Mouse (Mus musculus) cortical plate, adult 2 months (tissue): ENCODE measurements around the gene Ak8. TPM values are rescaled to one million over a fixed set of nuclear protein-coding genes. Genes with fewer than 3 reads are reported as not detected.

Experiments
- H3K27ac ChIP-seq: fragments of 200-500 bp; 2 replicates; pipeline ENCODE4 v1.5.1; 2012; ENCODE audit warnings: low read length, control low read depth, inconsistent platforms; ENCODE audit not compliant: insufficient read depth
- H3K4me1 ChIP-seq: fragments of 200-500 bp; 2 replicates; pipeline ENCODE4 v1.6.1; 2011; ENCODE audit warnings: low read length; ENCODE audit not compliant: control insufficient read depth, insufficient read depth
- H3K4me3 ChIP-seq: fragments of 200-500 bp; 2 replicates; pipeline ENCODE4 v1.5.1; 2011; ENCODE audit warnings: mild to moderate bottlenecking, low read length, control low read depth; ENCODE audit not compliant: insufficient read depth
- CTCF ChIP-seq: fragments of 200-500 bp; IDR thresholded peaks from 2 replicates; pipeline ENCODE4 v1.5.1; 2011; ENCODE audit warnings: mild to moderate bottlenecking, control low read depth, low read length; ENCODE audit not compliant: insufficient read depth; ENCODE audit errors: extremely low read depth
- POLR2A ChIP-seq: fragments of 200-500 bp; IDR thresholded peaks from 2 replicates; pipeline ENCODE4 v1.6.1; 2011; ENCODE audit warnings: mild to moderate bottlenecking, low read length, control low read depth; ENCODE audit not compliant: insufficient read depth; ENCODE audit errors: extremely low read depth
- polyA plus RNA-seq: library from polyadenylated mRNA; depleted of rRNA; stranded (reverse); fragments of >200 nt; gene quantifications from 2 replicates; pipeline ENCODE4 v1.2.3, GENCODE M21; 2012

Ak8 gene
- polyA plus RNA-seq, 1 experiment: 2.2 TPM

DNA sequence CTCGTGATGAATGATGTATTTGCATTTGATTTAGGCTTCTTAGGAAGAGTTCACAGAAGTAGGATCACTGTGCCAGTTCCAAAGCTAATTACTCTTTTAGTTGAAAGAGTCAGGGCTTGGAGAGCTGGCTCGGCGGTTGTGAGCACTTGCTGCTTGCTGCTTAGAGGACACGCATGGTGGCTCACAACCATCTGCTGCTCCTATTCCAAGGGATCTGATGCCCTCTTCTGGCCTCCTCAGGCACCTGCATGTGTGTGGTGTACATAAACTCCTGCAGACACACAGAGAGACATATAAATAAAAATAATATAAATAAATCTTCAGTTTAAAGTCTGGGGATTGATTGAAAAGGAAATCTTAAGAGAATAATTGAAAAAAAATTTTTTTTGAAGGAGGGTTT is 81.3 kb downstream of the Ak8 start:
- H3K4me3 ChIP-seq: no peak overlapping the region
- H3K27ac ChIP-seq: no peak overlapping the region
- TF ChIP-seq CTCF: no peak
- no peak for TF ChIP-seq POLR2A
- no peaks in the 10 kb centered on the region for H3K4me1 ChIP-seq

DNA sequence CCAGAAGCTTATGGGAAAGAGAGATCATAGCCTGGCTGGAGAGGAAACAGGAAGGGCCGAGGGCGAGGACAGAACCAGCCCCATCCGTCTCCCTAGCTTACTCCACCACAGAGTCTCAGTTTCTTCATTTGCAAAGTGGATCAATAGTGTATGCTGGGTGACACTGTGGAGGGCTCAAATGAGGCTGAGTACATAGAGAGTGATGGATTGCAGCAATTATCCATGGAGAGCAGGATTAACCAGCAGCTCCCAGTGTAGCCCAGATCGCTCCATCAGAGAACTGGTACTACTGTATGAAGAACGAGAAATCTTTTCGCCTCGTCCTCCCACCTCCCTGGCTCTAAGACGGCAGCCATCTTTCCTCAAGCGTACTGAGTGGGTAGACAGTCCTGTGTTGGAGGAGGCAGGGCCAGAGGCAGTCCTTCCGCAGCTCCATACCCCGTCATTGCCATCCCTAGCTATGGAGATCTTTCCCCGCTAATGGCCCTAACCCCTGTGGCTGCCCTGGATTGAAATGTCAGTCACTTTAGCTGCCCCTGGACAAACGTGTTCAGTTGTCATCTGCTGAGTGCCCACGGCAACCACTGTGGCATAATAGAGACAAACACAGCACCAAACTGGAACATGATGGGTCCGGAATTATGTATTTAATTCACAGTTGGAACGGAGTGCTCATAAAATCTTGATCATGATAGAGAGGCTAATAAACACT is 86.5 kb downstream of the Ak8 start:
- H3K27ac ChIP-seq: no peak overlapping the region
- TF ChIP-seq CTCF: no peak
- no peak for TF ChIP-seq POLR2A
- no peak overlapping the region for H3K4me3 ChIP-seq
- H3K4me1 ChIP-seq: no peaks in the 10 kb centered on the region

DNA sequence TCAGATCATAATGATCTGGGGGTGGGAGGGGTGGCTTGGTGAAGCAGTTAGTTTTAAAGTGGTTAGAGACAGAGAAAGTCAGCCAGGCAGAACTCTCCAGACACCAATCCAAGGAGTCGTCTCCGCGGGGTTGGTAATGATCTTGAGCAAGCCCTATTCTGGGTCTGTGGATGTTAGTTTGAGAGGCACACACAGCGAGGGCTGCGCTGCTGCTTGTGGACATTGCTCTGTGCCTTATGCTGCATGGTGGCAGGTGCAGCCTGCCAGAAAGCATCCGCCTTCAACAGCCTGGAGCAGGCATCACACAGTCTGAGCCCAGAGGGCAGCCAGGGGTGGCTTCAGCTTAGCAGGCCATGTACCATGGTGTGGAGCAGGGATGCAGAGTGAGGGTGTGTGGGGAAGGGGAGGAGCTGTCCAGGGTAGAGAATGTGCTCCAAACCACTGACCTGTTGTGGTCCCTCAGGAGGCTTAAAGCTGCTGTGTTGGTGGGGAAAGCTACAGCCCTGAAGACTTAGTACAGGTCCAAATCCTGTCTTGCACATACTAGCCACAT is 87.2 kb downstream of the Ak8 start:
- Histone ChIP-seq H3K4me3 (no peak overlapping the region), H3K4me1 (no peaks in the 10 kb centered on the region), H3K27ac (no peak overlapping the region)
- no peak for TF ChIP-seq CTCF
- TF ChIP-seq POLR2A: no peak

DNA sequence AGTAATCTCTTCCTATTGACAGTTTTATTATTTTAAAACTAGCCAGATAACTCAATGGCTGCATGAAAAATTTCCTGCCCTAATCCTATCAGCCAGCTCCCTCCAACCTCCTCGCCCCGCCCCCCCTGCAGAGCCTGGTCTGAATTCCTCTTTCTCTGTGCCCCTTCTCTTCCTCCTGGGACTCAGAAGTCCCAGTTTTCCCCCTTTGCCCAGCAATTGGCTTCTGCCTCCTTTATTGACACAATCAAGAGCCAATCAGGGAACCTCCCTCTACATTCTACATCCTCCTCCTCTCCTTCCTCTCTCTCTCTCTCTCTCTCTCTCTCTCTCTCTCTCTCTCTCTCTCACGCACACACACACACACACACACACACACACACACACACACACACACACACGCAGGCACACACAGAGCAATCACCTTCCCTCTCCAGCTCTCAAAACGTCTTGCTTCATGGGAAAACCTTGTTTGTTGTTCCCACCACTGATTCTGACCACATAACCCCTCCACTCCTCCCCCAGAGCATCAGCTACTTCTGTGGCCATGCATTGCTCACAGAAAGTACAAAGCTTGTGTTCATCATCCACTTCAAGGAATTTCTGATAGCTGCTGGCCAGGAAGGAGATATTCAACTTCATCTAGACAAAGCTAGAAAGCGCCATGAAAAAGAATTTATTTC is 93.1 kb downstream of the Ak8 start:
- no peak for TF ChIP-seq CTCF
- TF ChIP-seq POLR2A: no peak
- H3K27ac ChIP-seq: no peak overlapping the region

DNA sequence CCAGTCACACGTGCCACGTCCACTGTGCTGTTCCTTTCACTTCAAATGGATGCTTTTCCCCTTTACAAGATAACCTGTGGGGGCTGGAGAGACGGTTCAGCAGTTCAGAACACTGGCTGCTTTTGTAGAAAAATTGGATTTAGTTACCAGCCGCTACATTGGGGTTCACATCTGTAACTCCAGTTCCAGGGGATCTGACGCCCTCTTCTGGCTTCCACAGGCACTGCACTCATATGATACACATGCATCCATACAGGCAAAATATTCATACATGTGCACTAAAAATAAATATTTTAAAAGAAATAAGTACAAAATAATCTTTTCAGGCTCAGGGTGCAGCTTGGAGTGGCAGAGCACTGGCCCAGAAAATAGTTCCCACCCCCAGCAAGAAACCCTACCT is 94.7 kb downstream of the Ak8 start:
- H3K27ac ChIP-seq: no peak overlapping the region
- TF ChIP-seq CTCF: no peak
- H3K4me1 ChIP-seq: no peaks in the 10 kb centered on the region
- H3K4me3 ChIP-seq: no peak overlapping the region

More for the DNA sequence above, 93.1 kb downstream of the Ak8 start:
- no peak overlapping the region for H3K4me3 ChIP-seq
- no peaks in the 10 kb centered on the region for H3K4me1 ChIP-seq

DNA sequence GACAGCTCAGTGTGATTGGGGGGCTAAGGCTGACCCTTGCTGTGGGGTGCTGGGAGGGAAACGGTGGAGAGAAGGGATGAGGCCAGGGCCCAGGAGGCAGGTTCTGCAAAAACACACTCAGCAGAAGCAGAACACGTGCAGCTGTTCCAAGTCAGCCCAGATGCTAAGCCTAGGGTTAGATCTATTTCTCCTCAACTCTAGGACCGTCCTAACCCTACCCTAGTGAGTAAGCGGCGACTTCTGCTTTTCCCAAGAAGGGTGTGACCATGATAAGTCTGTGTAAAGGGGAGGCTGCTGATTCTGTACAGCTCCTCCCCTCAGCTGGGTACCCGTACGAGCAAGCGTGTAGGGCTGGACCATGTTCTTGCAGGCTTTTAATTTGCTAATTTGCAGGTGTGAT is 96.3 kb downstream of the Ak8 start:
- Histone ChIP-seq H3K27ac (no peak overlapping the region), H3K4me3 (no peak overlapping the region), H3K4me1 (no peaks in the 10 kb centered on the region)
- TF ChIP-seq POLR2A (no peak), CTCF (no peak)

DNA sequence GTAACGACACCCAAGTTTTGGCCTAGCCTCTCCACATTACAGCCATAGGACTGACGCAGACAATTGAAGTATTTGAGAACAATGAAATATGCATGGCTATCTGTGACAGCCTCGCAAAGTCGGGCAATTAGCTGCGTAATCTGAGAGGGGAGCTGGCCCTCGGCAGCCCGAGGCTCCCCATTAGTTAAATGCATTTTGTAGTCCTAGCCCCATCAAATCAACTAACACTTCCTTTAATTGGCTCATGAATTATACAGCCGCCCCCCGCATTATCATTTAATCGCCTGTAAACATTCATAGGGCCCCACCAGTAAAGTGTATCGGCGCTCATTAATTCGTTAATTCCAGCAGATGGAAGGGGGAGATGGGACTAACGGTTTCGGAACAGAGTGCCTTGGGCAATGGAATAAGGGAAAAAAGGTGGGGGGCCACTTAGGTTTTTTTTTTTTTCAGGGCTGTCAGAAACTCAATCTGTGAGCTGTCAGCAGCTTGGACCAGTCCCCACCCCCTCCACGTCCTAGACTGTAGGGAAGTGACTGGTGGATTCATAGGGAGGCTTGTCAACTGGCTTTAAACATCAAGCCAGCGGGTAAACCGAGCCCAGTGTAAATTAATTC is 97.6 kb downstream of the Ak8 start:
- no peak overlapping the region for H3K27ac ChIP-seq

DNA sequence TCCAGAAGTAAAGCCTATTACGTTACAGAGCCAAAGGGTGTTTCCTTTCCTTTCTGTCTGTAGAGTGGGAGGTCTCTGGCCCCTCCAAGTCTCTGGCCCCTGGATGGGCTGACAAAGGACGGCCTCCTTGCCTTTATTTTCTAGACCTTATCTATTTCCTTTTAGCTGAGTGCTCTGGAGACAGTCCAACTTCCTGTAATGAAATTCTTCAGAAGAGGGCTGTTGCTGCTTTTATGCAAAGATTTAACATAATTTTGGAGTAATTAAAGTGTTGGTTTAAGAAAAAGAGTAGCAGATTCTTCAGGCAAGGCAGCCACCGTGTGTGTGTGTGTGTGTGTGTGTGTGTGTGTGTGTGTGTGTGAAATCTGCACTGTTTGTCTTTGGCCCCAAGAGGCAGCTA is 98.4 kb downstream of the Ak8 start:
- TF ChIP-seq POLR2A (no peak), CTCF (no peak)
- Histone ChIP-seq H3K4me3 (no peak overlapping the region), H3K27ac (no peak overlapping the region), H3K4me1 (no peaks in the 10 kb centered on the region)

More for the DNA sequence above, 97.6 kb downstream of the Ak8 start:
- TF ChIP-seq POLR2A (no peak), CTCF (no peak)
- no peaks in the 10 kb centered on the region for H3K4me1 ChIP-seq
- H3K4me3 ChIP-seq: no peak overlapping the region

DNA sequence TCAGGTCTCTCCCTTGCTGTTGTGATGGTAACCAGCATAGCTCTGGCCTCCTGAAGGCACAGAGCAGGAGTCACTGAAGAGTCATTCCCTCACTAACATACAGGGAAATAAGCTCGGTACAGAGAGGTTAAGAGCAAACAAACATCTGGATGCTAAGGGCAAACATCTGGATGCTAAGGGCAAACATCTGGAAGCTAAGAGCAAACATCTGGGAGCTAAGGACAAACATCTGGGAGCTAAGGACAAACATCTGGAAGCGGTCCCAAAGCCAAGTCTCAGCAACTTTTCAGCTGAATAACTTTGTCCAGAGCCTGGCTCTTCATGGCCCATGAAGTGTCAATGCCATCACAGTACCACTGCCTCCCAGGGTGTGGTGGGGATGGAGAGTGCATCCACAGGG is 99.6 kb downstream of the Ak8 start:
- TF ChIP-seq POLR2A (no peak), CTCF (no peak)
- no peak overlapping the region for H3K27ac ChIP-seq
- no peaks in the 10 kb centered on the region for H3K4me1 ChIP-seq
- no peak overlapping the region for H3K4me3 ChIP-seq
